27 mouse cellular contexts compared by ENCODE assay signal in the genomic region with DNA sequence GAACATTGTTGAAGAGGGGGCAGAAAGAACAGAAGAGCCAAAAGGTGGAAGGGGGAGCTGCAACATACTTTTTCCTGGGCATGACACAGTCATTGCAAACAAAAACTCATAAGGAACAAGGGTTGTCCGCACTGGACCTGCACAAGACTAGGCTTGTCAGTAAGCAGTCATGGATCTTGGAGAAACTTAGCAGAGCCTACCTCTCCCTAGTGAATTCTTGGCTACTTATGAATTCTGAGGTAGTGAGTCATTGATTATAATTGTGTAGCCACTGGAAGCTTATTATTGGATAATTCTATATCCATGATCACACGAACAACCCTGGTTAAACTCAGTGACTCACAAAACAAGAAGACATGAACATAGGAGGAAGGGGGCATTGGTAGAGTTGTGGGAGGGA. TPM values are rescaled to one million over a fixed set of nuclear protein-coding genes. Genes with fewer than 3 reads are reported as not detected.
DNase-seq lines count a peak whose midpoint lies in the region; ATAC-seq and TF ChIP-seq lines count a peak whose summit lies in the region.
"Had no signal": no experiment of that assay in that cellular context is flagged by ENCODE, and none has a peak within 500 bp of the region (broad histone marks: within the 10 kb centered on the region; RNA-seq: fewer than 3 reads in every experiment).

No protein-coding gene starts in this region.

- WGBS in liver, embryonic 14.5 days (ENCODE audit: insufficient replicate concordance): 53% methylated on average over 2 of the region's 2 CpGs
- 77% methylated on average over 2 of the region's 2 CpGs for WGBS in liver, embryonic 12.5 days (ENCODE audit: insufficient replicate concordance)
- 92% methylated on average over 2 of the region's 2 CpGs for WGBS in hindbrain, embryonic 14.5 days

- ATAC-seq in liver, embryonic 14.5 days (ENCODE audit: insufficient read depth): no peak
- no peak for ATAC-seq in liver, embryonic 12.5 days
- ATAC-seq in hindbrain, embryonic 14.5 days (ENCODE audit: low FRiP score): no peak
- ATAC-seq: forebrain, postnatal 0 days; hindbrain, embryonic 16.5 days; midbrain, embryonic 13.5 days had no signal

- 0 out of 2 replicates have a peak overlapping the region, but pooled peaks have one; percentile 15 for H3K4me2 ChIP-seq in liver, embryonic 14.5 days (ENCODE audit: low read depth)
- H3K4me2 ChIP-seq in liver, embryonic 12.5 days: no peak overlapping the region
- peak overlapping the region; percentile 79 for H3K4me2 ChIP-seq in myocyte (ENCODE audit: low read depth)
- H3K4me2 ChIP-seq in hindbrain, embryonic 14.5 days (replicated peaks): no peak overlapping the region
- H3K4me2 ChIP-seq: forebrain, embryonic 12.5 days; heart, embryonic 13.5 days; limb, embryonic 13.5 days; midbrain, embryonic 13.5 days had no signal

- H3K27me3 ChIP-seq in liver, embryonic 14.5 days (ENCODE audit: control insufficient read depth, insufficient read depth, low read length): no peaks in the 10 kb centered on the region
- H3K27me3 ChIP-seq in liver, embryonic 12.5 days (replicated peaks): no peaks in the 10 kb centered on the region
- H3K27me3 ChIP-seq in myocyte (ENCODE audit: control insufficient read depth, insufficient read depth, insufficient read length): no peaks in the 10 kb centered on the region
- H3K27me3 ChIP-seq in hindbrain, embryonic 14.5 days (ENCODE audit: control insufficient read depth, insufficient read depth, low read length): no peaks in the 10 kb centered on the region
- H3K27me3 ChIP-seq: CH12.LX; forebrain, embryonic 12.5 days; heart, embryonic 13.5 days; limb, embryonic 13.5 days; midbrain, embryonic 13.5 days had no signal

- H3K79me2 ChIP-seq in myocyte (ENCODE audit: control insufficient read depth, insufficient read depth): no peaks in the 10 kb centered on the region

- TF ChIP-seq POLR2A in myocyte (IDR thresholded peaks at IDR 0.05; ENCODE audit: insufficient read length, low read depth): no peak

- H3K4me3 ChIP-seq in liver, embryonic 14.5 days (ENCODE audit: insufficient read depth in 1 of 2, low read depth in 2 of 2, low read length in 2 of 2): no peak overlapping the region
- no peak overlapping the region for H3K4me3 ChIP-seq in liver, embryonic 12.5 days
- H3K4me3 ChIP-seq in myocyte: no peak overlapping the region
- no peak overlapping the region for H3K4me3 ChIP-seq in hindbrain, embryonic 14.5 days (replicated peaks; ENCODE audit: low read length)
- H3K4me3 ChIP-seq: forebrain, embryonic 12.5 days; heart, embryonic 13.5 days; hindbrain, embryonic 10.5 days; limb, embryonic 13.5 days; midbrain, embryonic 13.5 days had no signal

- H3K9me3 ChIP-seq in liver, embryonic 14.5 days (ENCODE audit: control insufficient read depth, low read length): no peaks in the 10 kb centered on the region
- no peaks in the 10 kb centered on the region for H3K9me3 ChIP-seq in liver, embryonic 12.5 days (replicated peaks)
- H3K9me3 ChIP-seq in hindbrain, embryonic 14.5 days (ENCODE audit: control insufficient read depth, low read length): no peaks in the 10 kb centered on the region
- H3K9me3 ChIP-seq: forebrain, embryonic 12.5 days; heart, embryonic 13.5 days; hindbrain, embryonic 10.5 days; limb, embryonic 13.5 days; midbrain, embryonic 13.5 days had no signal

- H3K4me1 ChIP-seq in liver, embryonic 14.5 days (replicated peaks; ENCODE audit: control insufficient read depth in 2 of 2, insufficient read depth in 2 of 2, low read length in 1 of 2): peaks cover 0 to 6% of the 10 kb centered on the region in 2 experiments; a peak in 2 of 4 replicates
- no peaks in the 10 kb centered on the region for H3K4me1 ChIP-seq in liver, embryonic 12.5 days
- H3K4me1 ChIP-seq in hindbrain, embryonic 14.5 days (replicated peaks; ENCODE audit: control insufficient read depth, insufficient read depth, low read length): no peaks in the 10 kb centered on the region
- H3K4me1 ChIP-seq: forebrain, embryonic 12.5 days; midbrain, embryonic 13.5 days had no signal

- H3K27ac ChIP-seq in liver, embryonic 14.5 days: no peak overlapping the region
- no peak overlapping the region for H3K27ac ChIP-seq in liver, embryonic 12.5 days
- H3K27ac ChIP-seq in hindbrain, embryonic 14.5 days: no peak overlapping the region
- H3K27ac ChIP-seq: forebrain, embryonic 12.5 days; heart, embryonic 13.5 days; hindbrain, embryonic 10.5 days; limb, embryonic 13.5 days; macrophage; midbrain, embryonic 13.5 days had no signal

- no peak overlapping the region for H3K9ac ChIP-seq in liver, embryonic 14.5 days (replicated peaks)
- H3K9ac ChIP-seq in liver, embryonic 12.5 days: no peak overlapping the region
- no peak overlapping the region for H3K9ac ChIP-seq in hindbrain, embryonic 14.5 days
- H3K9ac ChIP-seq: forebrain, embryonic 12.5 days; forebrain, postnatal 0 days; heart, embryonic 13.5 days; limb, embryonic 13.5 days; midbrain, embryonic 13.5 days had no signal

- peak; percentile 52 for DNase-seq in kidney, adult 9 months
- DNase-seq in kidney, postnatal 10 days: no peak
- DNase-seq in liver, embryonic 14.5 days (ENCODE audit: low read depth in 3 of 3, low spot score in 3 of 3): no peak
- peak; percentile 70 for DNase-seq in Muller cell, postnatal 12 days (ENCODE audit: inconsistent ontology term)
- no peak for DNase-seq in thymus, postnatal 14 days
- no peak for DNase-seq in hindbrain, embryonic 14.5 days (ENCODE audit: low spot score)
- DNase-seq: adrenal gland, postnatal 14 days; B cell, adult 2 months; cerebellum, adult 11-12 months; cerebellum, postnatal 10 days; forebrain, postnatal 0 days; gastrocnemius, postnatal 10 days; heart, postnatal 14 days; kidney, postnatal 4 days; lung, adult 2 months; lung, postnatal 10 days; thymus, postnatal 25 days had no signal

- H3ac ChIP-seq in myocyte (ENCODE audit: control insufficient read depth, insufficient read length): no peak overlapping the region

- H3K36me3 ChIP-seq in liver, embryonic 14.5 days (replicated peaks; ENCODE audit: control insufficient read depth, insufficient read depth, low read depth): no peaks in the 10 kb centered on the region
- no peaks in the 10 kb centered on the region for H3K36me3 ChIP-seq in liver, embryonic 12.5 days
- no peaks in the 10 kb centered on the region for H3K36me3 ChIP-seq in myocyte (ENCODE audit: control insufficient read depth, insufficient read depth)
- no peaks in the 10 kb centered on the region for H3K36me3 ChIP-seq in hindbrain, embryonic 14.5 days (replicated peaks; ENCODE audit: control insufficient read depth, insufficient read depth)
- H3K36me3 ChIP-seq: forebrain, embryonic 12.5 days; heart, embryonic 13.5 days; hindbrain, embryonic 10.5 days; limb, embryonic 13.5 days; midbrain, embryonic 13.5 days had no signal

- no peak for TF ChIP-seq CTCF in liver, embryonic 14.5 days (IDR thresholded peaks at IDR 0.05; ENCODE audit: low read depth)

- no peak for TF ChIP-seq EP300 in liver, embryonic 14.5 days (IDR thresholded peaks at IDR 0.05; ENCODE audit: low read depth)

TF ChIP-seq in myocyte, 11 proteins besides CTCF, POLR2A, EP300 and RAD21:
- TF ChIP-seq CEBPB (IDR thresholded peaks at IDR 0.05; ENCODE audit: insufficient read depth, poor library complexity, severe bottlenecking): no peak
- no peak for TF ChIP-seq TCF12 (IDR thresholded peaks at IDR 0.05; ENCODE audit: insufficient read depth, poor library complexity, severe bottlenecking)
- TF ChIP-seq MYOD1 (IDR thresholded peaks at IDR 0.05; ENCODE audit: control insufficient read depth in 1 of 3, insufficient read length in 2 of 3, low read depth in 2 of 3): no peak
- no peak for TF ChIP-seq MYOG (IDR thresholded peaks at IDR 0.05; ENCODE audit: control insufficient read depth in 1 of 3, insufficient read depth in 1 of 3, insufficient read length in 2 of 3, low read depth in 2 of 3)
- no peak for TF ChIP-seq USF1 (IDR thresholded peaks at IDR 0.05; ENCODE audit: low read depth)
- TF ChIP-seq TCF3 (IDR thresholded peaks at IDR 0.05; ENCODE audit: insufficient read length, low read depth): no peak
- TF ChIP-seq E2F4 (IDR thresholded peaks at IDR 0.05; ENCODE audit: insufficient read depth): no peak
- no peak for TF ChIP-seq REST (IDR thresholded peaks at IDR 0.05; ENCODE audit: insufficient read depth, insufficient read length)
- TF ChIP-seq MAX (IDR thresholded peaks at IDR 0.05; ENCODE audit: low read depth): no peak
- no peak for TF ChIP-seq POLR2AphosphoS2 (IDR thresholded peaks at IDR 0.05; ENCODE audit: insufficient read length, low read depth)
- TF ChIP-seq SRF (IDR thresholded peaks at IDR 0.05; ENCODE audit: control insufficient read depth, insufficient read length, low read depth): no peak

RNA-seq across cellular contexts. Expression of gene Phldb2, which starts 7.1 kb away (rescaled TPM):
- 9.7 and 9.8 TPM in 2 replicates for polyA plus RNA-seq in liver, embryonic 14.5 days (2012; rRNA removed)
- polyA plus RNA-seq in liver, embryonic 14.5 days (2014; fragmentation: Nextera tagmentation; extraction: Ambion mirVana): 12.7 and 13.6 TPM in 2 replicates
- polyA plus RNA-seq in liver, embryonic 12.5 days (2016; fragmentation: Nextera tagmentation; extraction: Ambion mirVana): 17.4 TPM in 2 replicates
- polyA plus RNA-seq in myocyte (2012; fragmentation: generic; extraction: Trizol): 25.7 TPM
- polyA plus RNA-seq in hindbrain, embryonic 14.5 days (2014; fragmentation: Nextera tagmentation; extraction: Ambion mirVana): 6.8 and 7.5 TPM in 2 replicates

Comparison
In these comparisons a context has a peak if more than half of its experiments do, and no peak if none do; other contexts are left out.
1. DNase-seq: peak in kidney, adult 9 months (single experiment) and Muller cell, postnatal 12 days (single experiment); none in kidney, postnatal 10 days (single experiment), liver, embryonic 14.5 days (0 of 3), thymus, postnatal 14 days (single experiment) and hindbrain, embryonic 14.5 days (single experiment).
2. H3K4me2 ChIP-seq: peak in liver, embryonic 14.5 days (single experiment) and myocyte (single experiment); none in liver, embryonic 12.5 days (single experiment) and hindbrain, embryonic 14.5 days (single experiment).